Mouse (Mus musculus): Measurements from ENCODE around the gene Rln3.

DNA sequence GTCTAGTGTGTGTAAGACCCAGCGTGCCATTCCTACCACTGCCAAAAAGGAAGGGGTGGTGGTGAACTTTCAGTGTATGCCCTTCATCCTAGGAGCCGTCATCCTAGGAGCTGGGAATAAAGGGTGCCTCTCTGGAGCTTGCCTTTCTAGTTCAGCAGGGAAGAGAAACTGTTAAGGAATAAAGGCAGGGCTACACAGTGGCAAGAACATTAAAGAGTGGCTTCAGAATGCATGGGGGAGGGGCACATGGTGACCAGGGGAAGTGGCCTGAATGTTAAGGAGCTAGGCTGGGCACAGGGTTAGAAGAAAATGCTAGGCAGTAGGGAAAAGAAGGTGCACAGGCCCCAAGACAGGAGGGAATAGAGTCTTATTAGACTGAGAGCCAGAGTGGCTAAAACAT lies 24.9 kb upstream of the Rln3 start:
- TF ChIP-seq CTCF (IDR thresholded peaks at IDR 0.05; ENCODE audit: control insufficient read depth, insufficient read depth, insufficient read length): no peak
- no peak for TF ChIP-seq MAX (IDR thresholded peaks at IDR 0.05)

All from C2C12 (cell line).